Mouse (Mus musculus) kidney, adult 2 months (tissue): ENCODE measurements around the gene Rdh5.

Experiments used
- CTCF ChIP-seq: fragments of 200-500 bp; conservative IDR thresholded peaks from 2 replicates; pipeline ENCODE4 v1.5.1; 2011; ENCODE audit warnings: low read depth, mild to moderate bottlenecking, control low read depth, low read length, moderate library complexity, mixed read lengths; ENCODE audit not compliant: insufficient read depth, insufficient read length
- POLR2A ChIP-seq: fragments of 200-500 bp; IDR thresholded peaks from one replicate; pipeline ENCODE4 v1.6.1; 2011; ENCODE audit warnings: low read depth, low read length, control low read depth

- TF ChIP-seq CTCF (no peak), POLR2A (no peak)
Observed at GRCm38 (mm10) chr10:128908778-128909448, 13.8 kb downstream of the Rdh5 start.
